Mouse (Mus musculus) stomach, embryonic 14.5 days (tissue): ENCODE data around the gene Rufy1. TPM values are rescaled to one million over a fixed set of nuclear protein-coding genes. Genes with fewer than 3 reads are reported as not detected.
"Not testable (repeated sequence)": the region's sequence is repeated elsewhere in the genome, so short reads cannot be mapped to it uniquely, and the experiment has no call there.

Experiments used
- ATAC-seq: fragments of 200-750 bp; cut with Nextera tagmentation; 2 replicates; pipeline ENCODE4 v1.8.0; 2017; ENCODE audit warnings: low read depth, moderate TSS enrichment; ENCODE audit not compliant: insufficient number of reproducible peaks, insufficient read depth, low FRiP score
- H3K27ac ChIP-seq: fragments of 300-500 bp; sonication (generic); 2 replicates; pipeline ENCODE4 v1.5.1; 2014; ENCODE audit warnings: mild to moderate bottlenecking, low read length, moderate library complexity, mixed read lengths
- H3K27me3 ChIP-seq: fragments of 300-500 bp; sonication (generic); 2 replicates; pipeline ENCODE4 v1.6.1; 2014; ENCODE audit warnings: low read length, control low read depth, mixed read lengths; ENCODE audit not compliant: control insufficient read depth, insufficient read depth
- H3K36me3 ChIP-seq: fragments of 300-500 bp; sonication (generic); 2 replicates; pipeline ENCODE4 v1.6.1; 2014; ENCODE audit warnings: mild to moderate bottlenecking, control low read depth, low read length, moderate library complexity, mixed read lengths; ENCODE audit not compliant: control insufficient read depth, insufficient read depth
- H3K4me1 ChIP-seq: fragments of 300-500 bp; sonication (generic); 2 replicates; pipeline ENCODE4 v1.6.1; 2014; ENCODE audit warnings: low read length, control low read depth, mixed read lengths; ENCODE audit not compliant: control insufficient read depth, insufficient read depth
- H3K4me2 ChIP-seq: fragments of 300-500 bp; sonication (generic); replicated peaks from 2 replicates; pipeline ENCODE4 v1.6.1; 2014; ENCODE audit warnings: low read depth, low read length, control low read depth
- H3K4me3 ChIP-seq: fragments of 300-500 bp; sonication (generic); 2 replicates; pipeline ENCODE4 v1.5.1; 2014; ENCODE audit warnings: low read depth, low read length, control low read depth
- H3K9ac ChIP-seq: fragments of 300-500 bp; sonication (generic); replicated peaks from 2 replicates; pipeline ENCODE4 v1.6.1; 2014; ENCODE audit warnings: low read depth, mild to moderate bottlenecking, control low read depth, low read length, moderate library complexity, mixed read lengths
- H3K9me3 ChIP-seq: fragments of 300-500 bp; sonication (generic); 2 replicates; pipeline ENCODE4 v1.6.1; 2016; ENCODE audit warnings: low read depth, low read length, control low read depth; ENCODE audit not compliant: control insufficient read depth
- WGBS: fragments of 180-500 bp; shearing (Covaris S2); extraction: QIAGEN DNeasy Blood & Tissue Kit; methylation state at CpG from one replicate; pipeline ENCODE4 v1.1.7; 2014; 5-methylcytosine and 5-hydroxymethylcytosine counted together
- polyA plus RNA-seq: library from polyadenylated mRNA; unstranded; fragments of >200 nt; fragmentation: Nextera tagmentation; extraction: Ambion mirVana; gene quantifications from 2 replicates; pipeline ENCODE4 v1.2.1, GENCODE M21; 2014

Rufy1 gene
- polyA plus RNA-seq, 1 experiment from 2014 or later: 23.0 TPM

GRCm38 (mm10) chr11:50457111-50457911 is 26.4 kb upstream of the Rufy1 start:
- Histone ChIP-seq H3K4me3 (no peak overlapping the region), H3K4me2 (peak overlapping the region; percentile 3), H3K9me3 (no peaks in the 10 kb centered on the region), H3K27me3 (no peaks in the 10 kb centered on the region), H3K27ac (0 out of 2 replicates have a peak overlapping the region, but pooled peaks have one; percentile 15), H3K9ac (no peak overlapping the region), H3K4me1 (0 out of 2 replicates have a peak, but pooled peaks cover 4% of the 10 kb centered on the region), H3K36me3 (no peaks in the 10 kb centered on the region)
- ATAC-seq: peak; percentile 56; the same call in 1 of the 2 replicates
- WGBS: 9% methylated on average over 26 of the region's 26 CpGs

- H3K9ac ChIP-seq: no peak overlapping the region
- H3K4me2 ChIP-seq: no peak overlapping the region
- no peaks in the 10 kb centered on the region for H3K27me3 ChIP-seq
- no peaks in the 10 kb centered on the region for H3K9me3 ChIP-seq
- H3K27ac ChIP-seq: no peak overlapping the region
- no peak overlapping the region for H3K4me3 ChIP-seq
- 0 out of 2 replicates have a peak, but pooled peaks cover 4% of the 10 kb centered on the region for H3K4me1 ChIP-seq
- no peak for ATAC-seq
- no peaks in the 10 kb centered on the region for H3K36me3 ChIP-seq
- whole genome bisulfite sequencing: 62% methylated on average over 7 of the region's 7 CpGs
These were observed 25.5 kb upstream of the Rufy1 start for GRCm38 (mm10) chr11:50456455-50456854.

GRCm38 (mm10) chr11:50454934-50455333 is 24.0 kb upstream of the Rufy1 start:
- no peak overlapping the region for H3K9ac ChIP-seq
- H3K36me3 ChIP-seq: no peaks in the 10 kb centered on the region
- no peak overlapping the region for H3K4me2 ChIP-seq
- no peaks in the 10 kb centered on the region for H3K27me3 ChIP-seq
- 0 out of 2 replicates have a peak, but pooled peaks cover 4% of the 10 kb centered on the region for H3K4me1 ChIP-seq
- H3K9me3 ChIP-seq: no peaks in the 10 kb centered on the region
- no peak for ATAC-seq
- 59% methylated on average over 6 of the region's 6 CpGs for WGBS
- H3K27ac ChIP-seq: no peak overlapping the region
- H3K4me3 ChIP-seq: no peak overlapping the region

- H3K36me3 ChIP-seq: no peaks in the 10 kb centered on the region
- 71% methylated on average over 9 of the region's 9 CpGs for WGBS
- H3K27me3 ChIP-seq: no peaks in the 10 kb centered on the region
- H3K27ac ChIP-seq: no peak overlapping the region
- no peak overlapping the region for H3K9ac ChIP-seq
- no peak overlapping the region for H3K4me3 ChIP-seq
- no peak overlapping the region for H3K4me2 ChIP-seq
- no peaks in the 10 kb centered on the region for H3K4me1 ChIP-seq
- no peak for ATAC-seq
- no peaks in the 10 kb centered on the region for H3K9me3 ChIP-seq
These were observed 19.3 kb upstream of the Rufy1 start for GRCm38 (mm10) chr11:50450236-50450635.

GRCm38 (mm10) chr11:50448163-50448562 is 17.2 kb upstream of the Rufy1 start:
- H3K27ac ChIP-seq, H3K4me1 ChIP-seq, H3K4me3 ChIP-seq, H3K9ac ChIP-seq, H3K9me3 ChIP-seq, H3K4me2 ChIP-seq, ATAC-seq, H3K27me3 ChIP-seq, H3K36me3 ChIP-seq: not testable (repeated sequence)
- 48% methylated on average over 8 of the region's 8 CpGs for WGBS

- Histone ChIP-seq H3K9ac (no peak overlapping the region), H3K27ac (no peak overlapping the region), H3K9me3 (no peaks in the 10 kb centered on the region), H3K4me1 (no peaks in the 10 kb centered on the region), H3K27me3 (no peaks in the 10 kb centered on the region), H3K4me2 (no peak overlapping the region), H3K4me3 (no peak overlapping the region), H3K36me3 (no peaks in the 10 kb centered on the region)
- no peak for ATAC-seq
- 72% methylated on average over 5 of the region's 5 CpGs for WGBS
These were observed 12.5 kb upstream of the Rufy1 start for GRCm38 (mm10) chr11:50443259-50444065.

GRCm38 (mm10) chr11:50441637-50442036 is 10.7 kb upstream of the Rufy1 start:
- Histone ChIP-seq H3K4me3 (no peak overlapping the region), H3K9me3 (no peaks in the 10 kb centered on the region), H3K9ac (no peak overlapping the region), H3K4me2 (no peak overlapping the region), H3K4me1 (no peaks in the 10 kb centered on the region), H3K27ac (no peak overlapping the region), H3K36me3 (no peaks in the 10 kb centered on the region), H3K27me3 (no peaks in the 10 kb centered on the region)
- ATAC-seq: no peak
- WGBS: 49% methylated on average over 9 of the region's 9 CpGs

GRCm38 (mm10) chr11:50440691-50441090 is 9.8 kb upstream of the Rufy1 start:
- 77% methylated on average over 6 of the region's 6 CpGs for WGBS
- H3K4me3 ChIP-seq: no peak overlapping the region
- H3K27ac ChIP-seq: no peak overlapping the region
- ATAC-seq: no peak
- no peak overlapping the region for H3K4me2 ChIP-seq
- no peaks in the 10 kb centered on the region for H3K9me3 ChIP-seq
- H3K9ac ChIP-seq: no peak overlapping the region
- no peaks in the 10 kb centered on the region for H3K27me3 ChIP-seq
- H3K36me3 ChIP-seq: no peaks in the 10 kb centered on the region
- no peaks in the 10 kb centered on the region for H3K4me1 ChIP-seq
